Mouse (Mus musculus) heart, postnatal 14 days (tissue): ENCODE data around the gene Mtcp1. TPM values are rescaled to one million over a fixed set of nuclear protein-coding genes. Genes with fewer than 3 reads are reported as not detected.

Experiments
- DNase-seq, 2 experiments: peaks; one replicate each; pipeline ENCODE4 v3.0.0; 2021 to 2022
- intact Hi-C: fragments of 180-260 bp; cut with DNase I; formaldehyde crosslinking; loops from one replicate; pipeline ENCODE4 v1.15.1; 2025
- long read RNA-seq, 2 experiments: library from polyadenylated mRNA; stranded (forward); transcript quantifications; one replicate each; pipeline ENCODE4 v2.0.0; 2021
- total RNA-seq, 2 experiments: library from RNA; stranded (reverse); gene quantifications; 2 replicates each; pipeline ENCODE4 v1.2.3; 2021

The Mtcp1 gene
- total RNA-seq = 1 to 10 TPM; 5.3 TPM
- long read RNA-seq, experiment 1, partial matches to known transcripts = 0 of 3 reads
- long read RNA-seq, experiment 1, other reads (novel, unspliced or antisense) = 2 of 3 reads
- long read RNA-seq, experiment 2, partial matches to known transcripts = 1 of 3 reads
- long read RNA-seq, experiment 2, other reads (novel, unspliced or antisense) = 2 of 3 reads

DNA sequence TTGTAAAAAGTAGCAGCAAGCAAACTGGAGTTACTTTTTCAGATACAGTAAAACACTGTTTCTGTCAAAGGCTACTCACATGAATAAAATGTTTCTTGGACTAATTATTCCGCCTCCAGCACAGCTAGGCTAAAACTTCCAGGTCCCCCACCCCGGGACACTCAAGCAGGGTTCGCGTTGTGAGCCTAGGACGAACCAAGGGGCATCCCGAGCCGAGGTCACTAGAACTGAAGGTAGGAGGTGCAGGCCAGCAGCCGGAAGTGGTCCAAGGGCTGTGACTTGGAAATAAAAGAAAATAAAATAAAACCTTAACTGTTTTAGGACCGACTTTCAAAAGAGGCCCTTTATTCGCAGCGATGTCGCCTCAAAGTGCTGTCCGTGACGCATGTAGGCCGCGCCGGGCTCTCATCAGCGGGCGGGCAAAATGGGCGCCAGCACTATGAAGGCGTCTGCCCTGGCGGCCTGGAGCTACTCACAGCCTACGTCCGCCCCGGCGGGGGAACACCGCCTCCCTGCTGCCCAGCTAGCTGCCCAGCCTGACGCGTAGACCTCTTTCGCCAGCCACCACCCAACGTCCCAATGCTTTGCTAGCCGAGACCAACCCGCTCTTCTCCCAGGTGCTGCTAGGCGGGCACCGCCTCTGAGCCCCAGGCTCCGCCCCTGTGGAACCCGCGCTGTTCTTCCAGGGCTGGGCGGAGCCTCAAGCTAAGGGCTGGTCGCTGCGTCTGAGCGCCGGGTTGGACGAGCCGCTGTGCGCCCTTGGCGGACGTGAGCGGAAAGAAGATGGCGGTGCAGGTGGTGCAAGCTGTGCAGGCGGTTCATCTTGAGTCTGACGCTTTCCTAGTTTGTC lies at the start of gene Mtcp1, which contains the start of the genes Cmc4 and Brcc3:
Gene Mtcp1, minus strand, starts transcription at position 653 of the 850 bp plus-strand sequence.
Gene Cmc4, minus strand, starts transcription at position 649 of the 850 bp plus-strand sequence.
Gene Brcc3, plus strand, starts transcription at position 693 of the 850 bp plus-strand sequence.
- DNase-seq = peak; percentile 85 to 87
- intact Hi-C loops = no loop called here

GRCm38 (mm10) chrX:75454597-75454996 lies 38.2 kb upstream of the Mtcp1 start:
- intact Hi-C loops = no loop called here
- DNase-seq = no peak

GRCm38 (mm10) chrX:75409711-75410110 lies 6.7 kb downstream of the Mtcp1 start:
- intact Hi-C loops = no loop called here
- DNase-seq = no peak

- DNase-seq = no peak
These were observed 13.0 kb downstream of the Mtcp1 start for GRCm38 (mm10) chrX:75403350-75403749.

DNA sequence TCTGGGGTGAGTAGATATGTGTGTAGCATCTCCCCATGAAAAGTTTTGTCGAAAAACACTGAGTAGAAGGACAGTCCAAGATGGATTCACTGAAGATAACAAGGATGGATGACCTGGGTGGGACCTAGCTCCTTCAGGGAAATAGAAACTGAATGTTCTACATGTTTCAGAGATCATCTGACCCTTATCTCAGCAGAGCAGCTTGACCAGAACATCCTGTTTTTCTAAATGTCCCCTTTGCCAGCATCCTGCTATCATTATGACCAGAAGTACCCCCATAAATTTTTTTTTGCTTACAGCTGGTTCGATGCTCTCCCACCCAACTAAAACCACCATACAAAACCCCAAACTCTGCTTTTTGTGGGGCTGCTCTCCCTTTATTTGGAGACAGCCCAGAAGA lies 13.7 kb downstream of the Mtcp1 start:
- intact Hi-C loops = no loop called here
- DNase-seq = no peak

More at GRCm38 (mm10) chrX:75403350-75403749, 13.0 kb downstream of the Mtcp1 start:
- intact Hi-C loops = no loop called here

DNA sequence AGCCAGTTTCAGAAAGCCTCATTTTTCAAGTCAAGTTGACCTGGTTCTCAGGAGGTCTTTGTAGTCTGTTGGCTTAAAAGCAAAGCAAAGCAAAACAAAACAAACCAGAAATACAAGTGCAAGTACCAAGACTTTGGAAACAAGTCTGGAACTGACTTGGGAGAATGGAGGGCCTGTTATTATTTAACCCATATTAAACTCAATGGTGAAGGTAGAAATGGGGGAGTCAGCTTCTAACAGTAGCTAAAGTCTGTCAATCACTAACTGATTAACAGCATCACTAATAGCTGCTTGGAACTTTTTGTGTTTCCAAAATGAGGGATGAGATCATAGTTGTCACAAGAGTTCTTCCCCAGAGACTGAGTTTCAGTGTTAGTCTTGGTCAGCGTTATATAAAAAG lies 16.9 kb downstream of the Mtcp1 start:
- no peak for DNase-seq
- intact Hi-C loops = loop anchor here (10.0 kb wide), 1 partner anchor 115 kb away; the partner anchor contains the start of gene Vbp1

- intact Hi-C loops = no loop called here
- DNase-seq = peak; percentile 59 to 74
These were observed 34.1 kb downstream of the Mtcp1 start, which contains the start of the genes Fundc2 and F8 for GRCm38 (mm10) chrX:75382195-75382771. TSS of gene Fundc2 (plus strand) at chrX:75382399. TSS of gene F8 (minus strand) at chrX:75382615.

DNA sequence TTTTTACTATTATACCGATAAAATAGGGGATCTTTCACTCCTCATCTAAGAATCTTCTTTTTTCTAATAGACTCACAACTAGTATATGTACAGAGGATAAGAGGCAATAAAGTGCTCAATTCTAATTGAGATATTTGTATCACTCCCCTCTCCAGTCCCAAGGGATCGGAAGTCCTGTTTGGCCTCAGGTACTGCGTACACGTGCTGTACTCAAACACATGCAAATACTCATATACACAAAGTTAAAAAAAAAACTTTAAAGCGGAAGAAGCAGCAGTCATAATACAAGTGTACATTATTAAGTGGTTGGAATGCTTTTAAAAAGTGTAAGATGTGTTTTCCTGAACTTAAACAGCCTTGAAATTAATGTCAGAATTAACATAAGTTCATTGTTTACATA lies 34.7 kb downstream of the Mtcp1 start:
- intact Hi-C loops = no loop called here
- no peak for DNase-seq

- intact Hi-C loops = no loop called here
- DNase-seq = no peak
These were observed 35.2 kb downstream of the Mtcp1 start for GRCm38 (mm10) chrX:75381176-75381575.

DNA sequence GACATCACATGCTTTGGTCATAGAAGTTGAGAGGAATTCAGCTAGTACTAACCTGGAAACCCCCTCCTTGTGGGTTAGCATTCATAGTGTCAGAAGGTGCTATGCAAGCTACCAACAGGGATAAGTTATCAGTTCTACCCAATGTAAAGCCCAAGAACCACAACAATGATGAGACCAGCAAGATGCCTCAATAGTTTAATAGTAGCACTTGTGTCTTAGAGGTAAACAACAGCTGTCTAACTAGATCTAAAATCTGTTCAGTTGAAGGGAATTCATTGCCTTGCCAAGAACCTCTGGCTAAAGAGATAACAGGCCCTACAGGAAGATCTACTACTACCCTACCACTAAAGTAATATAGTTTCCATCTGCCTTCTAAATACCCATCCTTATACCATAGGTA lies 39.6 kb downstream of the Mtcp1 start:
- no peak for DNase-seq
- intact Hi-C loops = no loop called here

GRCm38 (mm10) chrX:75372666-75373425 lies 43.5 kb downstream of the Mtcp1 start:
- DNase-seq = peak in 1 of 2 experiments; percentile 32
- intact Hi-C loops = no loop called here

- intact Hi-C loops = no loop called here
- peak in 1 of 2 experiments; percentile 5 for DNase-seq
These were observed 46.2 kb downstream of the Mtcp1 start for GRCm38 (mm10) chrX:75370197-75370596.

Other genes with a start within 250 kb of the Mtcp1 start
- gene Fundc2, start 34.2 kb downstream of the Mtcp1 start, total RNA-seq = 100 to 1,000 TPM; 118 to 146 TPM
- gene F8, start 34.0 kb downstream of the Mtcp1 start, total RNA-seq = 1 to 10 TPM; 1.8 TPM
- gene Cmc4, start within 50 bp of the Mtcp1 start, total RNA-seq = 10 to 100 TPM; 11.6 to 12.1 TPM
- gene Brcc3, start within 50 bp of the Mtcp1 start, total RNA-seq = 10 to 100 TPM; 18.3 to 22.9 TPM
- gene Vbp1, start 97.7 kb upstream of the Mtcp1 start, total RNA-seq = 10 to 100 TPM; 45.3 to 45.7 TPM
- gene Rab39b, start 161.6 kb upstream of the Mtcp1 start, total RNA-seq = under 1 TPM in 1 of 2 experiments, not detected in 1; 0.07 TPM